Mouse (Mus musculus) MEL (cell line): Measurements from ENCODE around the gene Ndufaf7. TPM values are rescaled to one million over a fixed set of nuclear protein-coding genes. Genes with fewer than 3 reads are reported as not detected.

Source experiments
- DNase-seq: peaks from one replicate; pipeline ENCODE4 v3.0.0; 2011; ENCODE audit warnings: low read depth, low spot score
- H3K27ac ChIP-seq: 2 replicates; pipeline ENCODE4 v1.5.1; 2012; ENCODE audit warnings: low read depth, mild to moderate bottlenecking, control low read depth, low read length, moderate library complexity; ENCODE audit not compliant: control insufficient read depth
- H3K27me3 ChIP-seq, 2 experiments: fragments of 150-350 bp in 1 of 2; sonication (generic) in 1 of 2; 2 replicates each; pipeline ENCODE4 v1.6.1; 2012; ENCODE audit warnings: low read length in 2 of 2, mild to moderate bottlenecking in 2 of 2, improper control_type of control experiment in 1 of 2, moderate library complexity in 1 of 2; ENCODE audit not compliant: insufficient read depth in 2 of 2, control insufficient read depth in 1 of 2
- H3K36me3 ChIP-seq, 2 experiments: 2 replicates each; pipeline ENCODE4 v1.6.1; 2012 to 2014; ENCODE audit warnings: low read length in 2 of 2, improper control_type of control experiment in 1 of 2, inconsistent platforms in 1 of 2, mild to moderate bottlenecking in 1 of 2; ENCODE audit not compliant: insufficient read depth in 2 of 2, control insufficient read depth in 1 of 2
- H3K4me1 ChIP-seq, 2 experiments: fragments of 150-350 bp in 1 of 2; sonication (generic) in 1 of 2; 2 replicates each; pipeline ENCODE4 v1.6.1; 2012; ENCODE audit warnings: low read length in 2 of 2, improper control_type of control experiment in 1 of 2, mild to moderate bottlenecking in 1 of 2; ENCODE audit not compliant: insufficient read depth in 2 of 2, control insufficient read depth in 1 of 2
- H3K4me3 ChIP-seq, 2 experiments: fragments of 150-350 bp in 1 of 2; sonication (generic) in 1 of 2; 2 replicates each; pipeline ENCODE4 v1.5.1; 2012; ENCODE audit warnings: low read depth in 2 of 2, low read length in 2 of 2, mild to moderate bottlenecking in 2 of 2, moderate library complexity in 2 of 2, control low read depth in 1 of 2, improper control_type of control experiment in 1 of 2; ENCODE audit not compliant: control insufficient read depth in 1 of 2, insufficient read depth in 1 of 2
- H3K79me2 ChIP-seq: 2 replicates; pipeline ENCODE4 v1.6.1; 2012; ENCODE audit warnings: mild to moderate bottlenecking, low read length, moderate library complexity; ENCODE audit not compliant: control insufficient read depth, poor library complexity, insufficient read depth
- H3K9ac ChIP-seq: 2 replicates; pipeline ENCODE4 v1.6.1; 2012; ENCODE audit warnings: low read depth, mild to moderate bottlenecking, control low read depth, low read length, moderate library complexity; ENCODE audit not compliant: control insufficient read depth, poor library complexity, severe bottlenecking
- H3K9me3 ChIP-seq: fragments of 150-350 bp; sonication (generic); replicated peaks from 2 replicates; pipeline ENCODE4 v1.6.1; 2012; ENCODE audit warnings: mild to moderate bottlenecking, low read length, improper control_type of control experiment, moderate library complexity; ENCODE audit not compliant: insufficient read depth
- CHD1 ChIP-seq: IDR thresholded peaks from 2 replicates; pipeline ENCODE4 v1.6.1; 2012; ENCODE audit warnings: low read depth, mild to moderate bottlenecking, inconsistent platforms, low read length, improper control_type of control experiment
- ELF1 ChIP-seq: IDR thresholded peaks from 2 replicates; pipeline ENCODE4 v1.6.1; 2014; ENCODE audit warnings: low read depth, mild to moderate bottlenecking, inconsistent platforms, low read length, improper control_type of control experiment, moderate library complexity
- EP300 ChIP-seq, 2 experiments: IDR thresholded peaks; 2 replicates each; pipeline ENCODE4 v1.6.1; 2011; ENCODE audit warnings: improper control_type of control experiment in 2 of 2, low read length in 2 of 2, low read depth in 1 of 2, mild to moderate bottlenecking in 1 of 2
- ETS1 ChIP-seq: IDR thresholded peaks from 2 replicates; pipeline ENCODE4 v1.6.1; 2012; ENCODE audit warnings: low read depth, mild to moderate bottlenecking, inconsistent platforms, low read length, improper control_type of control experiment, moderate library complexity
- HCFC1 ChIP-seq: IDR thresholded peaks from 2 replicates; pipeline ENCODE4 v1.6.1; 2012; ENCODE audit warnings: low read depth, mild to moderate bottlenecking, inconsistent platforms, low read length, improper control_type of control experiment, moderate library complexity
- MAZ ChIP-seq: IDR thresholded peaks from 2 replicates; pipeline ENCODE4 v1.6.1; 2012; ENCODE audit warnings: low read depth, mild to moderate bottlenecking, inconsistent platforms, low read length, improper control_type of control experiment
- MYB ChIP-seq: IDR thresholded peaks from 2 replicates; pipeline ENCODE4 v1.6.1; 2011; ENCODE audit warnings: mild to moderate bottlenecking, low read depth, low read length, improper control_type of control experiment
- MYC ChIP-seq: IDR thresholded peaks from 2 replicates; pipeline ENCODE4 v1.6.1; 2011; ENCODE audit warnings: low read depth, mild to moderate bottlenecking, low read length, improper control_type of control experiment, moderate library complexity
- POLR2A ChIP-seq, 2 experiments: IDR thresholded peaks; 2 replicates each; pipeline ENCODE4 v1.6.1; 2011 to 2012; ENCODE audit warnings: low read length in 2 of 2, mild to moderate bottlenecking in 2 of 2, control low read depth in 1 of 2, improper control_type of control experiment in 1 of 2, low read depth in 1 of 2, moderate library complexity in 1 of 2; ENCODE audit not compliant: control insufficient read depth in 1 of 2, insufficient read depth in 1 of 2, poor library complexity in 1 of 2
- RCOR1 ChIP-seq: IDR thresholded peaks from 2 replicates; pipeline ENCODE4 v1.6.1; 2012; ENCODE audit warnings: low read depth, mild to moderate bottlenecking, inconsistent platforms, low read length, improper control_type of control experiment
- TAL1 ChIP-seq: IDR thresholded peaks from 2 replicates; pipeline ENCODE4 v1.6.1; 2012; ENCODE audit warnings: mild to moderate bottlenecking, inconsistent platforms, low read length, moderate library complexity, mixed read lengths
- TCF12 ChIP-seq: IDR thresholded peaks from 2 replicates; pipeline ENCODE4 v1.6.1; 2014; ENCODE audit warnings: low read depth, mild to moderate bottlenecking, inconsistent platforms, low read length, improper control_type of control experiment, moderate library complexity
- USF1 ChIP-seq: IDR thresholded peaks from 2 replicates; pipeline ENCODE4 v1.6.1; 2014; ENCODE audit warnings: low read depth, mild to moderate bottlenecking, inconsistent platforms, low read length, improper control_type of control experiment, moderate library complexity
- ZKSCAN1 ChIP-seq: IDR thresholded peaks from 2 replicates; pipeline ENCODE4 v1.6.1; 2012; ENCODE audit warnings: low read depth, mild to moderate bottlenecking, inconsistent platforms, low read length, improper control_type of control experiment, moderate library complexity
- ZMIZ1 ChIP-seq: IDR thresholded peaks from 2 replicates; pipeline ENCODE4 v1.6.1; 2012; ENCODE audit warnings: low read depth, mild to moderate bottlenecking, inconsistent platforms, low read length, improper control_type of control experiment, moderate library complexity
- ZNF384 ChIP-seq: IDR thresholded peaks from 2 replicates; pipeline ENCODE4 v1.6.1; 2012; ENCODE audit warnings: low read depth, mild to moderate bottlenecking, inconsistent platforms, low read length, improper control_type of control experiment
- polyA plus RNA-seq, 2 experiments: library from polyadenylated mRNA; stranded (reverse) in 1 of 2; unstranded in 1 of 2; fragments of >175 nt in 1 of 2; fragments of >200 nt in 1 of 2; gene quantifications; 2 replicates each; pipeline versions ENCODE4 v1.2.1 to v1.2.4; 2012; ENCODE audit warnings: low replicate concordance in 2 of 2, low read depth in 1 of 2; ENCODE audit not compliant: insufficient read length in 2 of 2, insufficient read depth in 1 of 2, missing spikeins in 1 of 2
- total RNA-seq: library from RNA; depleted of rRNA; stranded (reverse); fragments of 300-350 nt; gene quantifications from 2 replicates; pipeline ENCODE4 v1.2.3, GENCODE M21; 2012

Ndufaf7 gene
- total and polyA plus RNA-seq, 3 experiments, result 22.6 to 29.3 TPM; not detected in 1

GRCm38 (mm10) chr17:78917696-78918095 is 19.2 kb upstream of the Ndufaf7 start:
- no peaks in the 10 kb centered on the region; the same call in 1 of the 2 replicates for H3K79me2 ChIP-seq
- H3K27ac ChIP-seq, result no peak overlapping the region
- no peak overlapping the region for H3K9ac ChIP-seq

GRCm38 (mm10) chr17:78935857-78936256 is 1.1 kb upstream of the Ndufaf7 start:
- peak overlapping the region; percentile 66 for H3K27ac ChIP-seq
- peak overlapping the region; percentile 91 for H3K9ac ChIP-seq
- peaks cover 9 to 32% of the 10 kb centered on the region in 2 experiments for H3K36me3 ChIP-seq
- DNase-seq, result peak; percentile 79
- peaks cover 42% of the 10 kb centered on the region for H3K79me2 ChIP-seq
- no peaks in the 10 kb centered on the region for H3K27me3 ChIP-seq
- TF ChIP-seq MAZ (0 out of 2 replicates have a peak, but pooled peaks have one; percentile 42), MYB (no peak), ZNF384 (peak; percentile 90), HCFC1 (no peak), TCF12 (0 out of 2 replicates have a peak, but pooled peaks have one; percentile 7), MYC (peak; percentile 54; the same call in 1 of the 2 replicates), TAL1 (no peak), RCOR1 (0 out of 2 replicates have a peak, but pooled peaks have one; percentile 36), CHD1 (peak; percentile 45; the same call in 1 of the 2 replicates), USF1 (no peak), ELF1 (peak; percentile 49; the same call in 1 of the 2 replicates), ETS1 (0 out of 2 replicates have a peak, but pooled peaks have one; percentile 38), POLR2A (IDR thresholded peaks at IDR 0.05; ENCODE audit: control insufficient read depth in 1 of 2, insufficient read depth in 1 of 2, low read depth in 1 of 2, low read length in 2 of 2, poor library complexity in 1 of 2) (no peak), ZKSCAN1 (no peak), EP300 (IDR thresholded peaks at IDR 0.05; ENCODE audit: low read depth in 1 of 2, low read length in 2 of 2) (peak in 1 of 2 experiments; percentile 49; a peak in 2 of 4 replicates)
- no peaks in the 10 kb centered on the region for H3K9me3 ChIP-seq
- peaks cover 8 to 14% of the 10 kb centered on the region in 2 experiments for H3K4me1 ChIP-seq
- H3K4me3 ChIP-seq, result peak overlapping the region; percentile 84 to 86

More at GRCm38 (mm10) chr17:78917696-78918095, 19.2 kb upstream of the Ndufaf7 start:
- H3K9me3 ChIP-seq, result no peaks in the 10 kb centered on the region
- no peak for TF ChIP-seq ZMIZ1
- TF ChIP-seq ELF1, result no peak
- TF ChIP-seq, all 39 proteins: peak for 0
- Histone ChIP-seq H3K4me3 (no peak overlapping the region), H3K27me3 (no peaks in the 10 kb centered on the region), H3K36me3 (peaks cover 7 to 8% of the 10 kb centered on the region in 2 experiments), H3K4me1 (peaks cover 0 to 8% of the 10 kb centered on the region in 2 experiments; a peak in 2 of 4 replicates)
- DNase-seq, result no peak
